Mouse (Mus musculus) liver, postnatal 0 days (tissue): ENCODE measurements around the gene Rheb. TPM values are rescaled to one million over a fixed set of nuclear protein-coding genes. Genes with fewer than 3 reads are reported as not detected.

Experiments used
- ATAC-seq: fragments of 200-750 bp; cut with Nextera tagmentation; 2 replicates; pipeline ENCODE4 v1.8.0; 2017; ENCODE audit warnings: mild to moderate bottlenecking, moderate library complexity
- DNase-seq: peaks from one replicate; pipeline ENCODE4 v3.0.0-alpha.2; 2016
- H3K27ac ChIP-seq: fragments of 300-500 bp; sonication (generic); 2 replicates; pipeline ENCODE4 v1.5.1; 2014; ENCODE audit warnings: antibody characterized with exemption, moderate library complexity, mild to moderate bottlenecking, low read depth
- H3K27me3 ChIP-seq: fragments of 300-500 bp; sonication (generic); 2 replicates; pipeline ENCODE4 v1.6.1; 2014; ENCODE audit warnings: low read length, control low read depth, mixed read lengths; ENCODE audit not compliant: insufficient read depth
- H3K36me3 ChIP-seq: fragments of 300-500 bp; sonication (generic); replicated peaks from 2 replicates; pipeline ENCODE4 v1.6.1; 2014; ENCODE audit warnings: mild to moderate bottlenecking, control low read depth, low read length, moderate library complexity, mixed read lengths; ENCODE audit not compliant: insufficient read depth
- H3K4me1 ChIP-seq: fragments of 300-500 bp; sonication (generic); 2 replicates; pipeline ENCODE4 v1.6.1; 2014; ENCODE audit warnings: antibody characterized with exemption, mild to moderate bottlenecking, control low read depth; ENCODE audit not compliant: insufficient read depth
- H3K4me2 ChIP-seq: fragments of 300-500 bp; sonication (generic); 2 replicates; pipeline ENCODE4 v1.6.1; 2014; ENCODE audit warnings: low read depth, mild to moderate bottlenecking, low read length, moderate library complexity, mixed read lengths
- H3K4me3 ChIP-seq: fragments of 300-500 bp; sonication (generic); 2 replicates; pipeline ENCODE4 v1.5.1; 2014; ENCODE audit warnings: low read depth, low read length
- H3K9ac ChIP-seq: fragments of 300-500 bp; sonication (generic); replicated peaks from 2 replicates; pipeline ENCODE4 v1.6.1; 2014; ENCODE audit warnings: mild to moderate bottlenecking, moderate library complexity
- H3K9me3 ChIP-seq: fragments of 300-500 bp; sonication (generic); 2 replicates; pipeline ENCODE4 v1.6.1; 2016; ENCODE audit warnings: mild to moderate bottlenecking, control low read depth, low read length, mixed read lengths
- CTCF ChIP-seq: sonication (generic); IDR thresholded peaks from 2 replicates; pipeline ENCODE4 v1.5.1; 2016; ENCODE audit warnings: antibody characterized with exemption, low read depth
- EP300 ChIP-seq: IDR thresholded peaks from 2 replicates; pipeline ENCODE4 v1.6.1; 2016; ENCODE audit warnings: antibody characterized with exemption, low read depth, mild to moderate bottlenecking
- WGBS: fragments of 180-500 bp; shearing (Covaris S2); extraction: QIAGEN DNeasy Blood & Tissue Kit; methylation state at CpG from one replicate; pipeline ENCODE4 v1.1.7; 2014; ENCODE audit not compliant: insufficient replicate concordance; 5-methylcytosine and 5-hydroxymethylcytosine counted together
- polyA plus RNA-seq: library from polyadenylated mRNA; unstranded; fragments of >200 nt; fragmentation: Nextera tagmentation; extraction: Ambion mirVana; gene quantifications from 2 replicates; pipeline ENCODE4 v1.2.1, GENCODE M21; 2015

Gene Rheb
- polyA plus RNA-seq: 79.6 and 80.0 TPM in 2 replicates

GRCm38 (mm10) chr5:24842274-24843102 is at the start of gene Rheb:
Rheb (minus strand) TSS chr5:24842624.
- Histone ChIP-seq H3K4me2 (peak within 1 kb of the TSS; percentile 91), H3K9me3 (no peaks in the 10 kb centered on the region), H3K27ac (peak within 1 kb of the TSS; percentile 100), H3K4me3 (peak within 1 kb of the TSS; percentile 92), H3K27me3 (no peaks in the 10 kb centered on the region), H3K9ac (peak within 1 kb of the TSS; percentile 97), H3K36me3 (no peaks in the 10 kb centered on the region), H3K4me1 (peaks cover 35% of the 10 kb centered on the region)
- under 1% methylated on average over 90 of the region's 92 CpGs for WGBS
- no peak for TF ChIP-seq CTCF
- peak; percentile 85 for TF ChIP-seq EP300
- peak; percentile 92 for ATAC-seq
- DNase-seq: peak; percentile 98

GRCm38 (mm10) chr5:24889860-24890259 is 47.4 kb upstream of the Rheb start:
- no peak for DNase-seq
- no peak overlapping the region for H3K27ac ChIP-seq
- H3K36me3 ChIP-seq: peaks cover 12% of the 10 kb centered on the region
- TF ChIP-seq CTCF (no peak), EP300 (no peak)
- ATAC-seq: no peak
- no peaks in the 10 kb centered on the region for H3K9me3 ChIP-seq
- WGBS: 73% methylated on average over 9 of the region's 9 CpGs
- no peaks in the 10 kb centered on the region for H3K27me3 ChIP-seq
- no peak overlapping the region for H3K4me2 ChIP-seq
- no peak overlapping the region for H3K9ac ChIP-seq
- H3K4me1 ChIP-seq: no peaks in the 10 kb centered on the region
- no peak overlapping the region for H3K4me3 ChIP-seq

- no peak for TF ChIP-seq EP300
- no peak for TF ChIP-seq CTCF
- H3K36me3 ChIP-seq: peaks cover 12% of the 10 kb centered on the region
- H3K27ac ChIP-seq: no peak overlapping the region
- ATAC-seq (no peak), DNase-seq (no peak)
- H3K4me1 ChIP-seq: no peaks in the 10 kb centered on the region
- H3K9me3 ChIP-seq: no peaks in the 10 kb centered on the region
- no peak overlapping the region for H3K4me2 ChIP-seq
- H3K27me3 ChIP-seq: no peaks in the 10 kb centered on the region
- WGBS: 81% methylated on average over 11 of the region's 11 CpGs
- H3K4me3 ChIP-seq: no peak overlapping the region
- no peak overlapping the region for H3K9ac ChIP-seq
Measured at GRCm38 (mm10) chr5:24888874-24889591, 46.6 kb upstream of the Rheb start.

GRCm38 (mm10) chr5:24887271-24887670 is 44.8 kb upstream of the Rheb start:
- H3K9me3 ChIP-seq: no peaks in the 10 kb centered on the region
- no peak overlapping the region for H3K9ac ChIP-seq
- 88% methylated on average over 8 of the region's 8 CpGs for WGBS
- no peak overlapping the region for H3K4me3 ChIP-seq
- peaks cover 12% of the 10 kb centered on the region for H3K36me3 ChIP-seq
- TF ChIP-seq CTCF (no peak), EP300 (no peak)
- no peak overlapping the region for H3K4me2 ChIP-seq
- no peaks in the 10 kb centered on the region for H3K4me1 ChIP-seq
- DNase-seq (no peak), ATAC-seq (no peak)
- no peaks in the 10 kb centered on the region for H3K27me3 ChIP-seq
- H3K27ac ChIP-seq: no peak overlapping the region

GRCm38 (mm10) chr5:24878713-24879112 is 36.3 kb upstream of the Rheb start:
- WGBS: 71% methylated on average over 4 of the region's 4 CpGs

More at GRCm38 (mm10) chr5:24878713-24879112, 36.3 kb upstream of the Rheb start:
- Histone ChIP-seq H3K4me3 (no peak overlapping the region), H3K4me2 (no peak overlapping the region), H3K36me3 (peaks cover 7% of the 10 kb centered on the region; the same call in 1 of the 2 replicates), H3K4me1 (no peaks in the 10 kb centered on the region), H3K9me3 (no peaks in the 10 kb centered on the region), H3K27me3 (no peaks in the 10 kb centered on the region), H3K9ac (no peak overlapping the region), H3K27ac (no peak overlapping the region)
- no peak for DNase-seq
- no peak for TF ChIP-seq CTCF
- no peak for ATAC-seq
